Mouse (Mus musculus) layer of hippocampus, adult 9-11 months (tissue): ENCODE results near the gene Gucy1b2.

Experiments used
- DNase-seq: peaks from one replicate; pipeline ENCODE4 v3.0.0; 2022

Gucy1b2 gene

GRCm38 (mm10) chr14:62361263-62361980, 94.7 kb downstream of the Gucy1b2 start:
- DNase-seq, result no peak

GRCm38 (mm10) chr14:62355201-62355600, 100.9 kb downstream of the Gucy1b2 start:
- DNase-seq, result no peak

GRCm38 (mm10) chr14:62353793-62354192, 102.3 kb downstream of the Gucy1b2 start:
- DNase-seq, result no peak

GRCm38 (mm10) chr14:62353372-62353771, 102.7 kb downstream of the Gucy1b2 start:
- no peak for DNase-seq

GRCm38 (mm10) chr14:62350890-62351289, 105.2 kb downstream of the Gucy1b2 start:
- DNase-seq, result no peak

- DNase-seq, result no peak
These were observed 105.9 kb downstream of the Gucy1b2 start for GRCm38 (mm10) chr14:62350186-62350585.

- no peak for DNase-seq
These were observed 106.3 kb downstream of the Gucy1b2 start for GRCm38 (mm10) chr14:62349786-62350185.

GRCm38 (mm10) chr14:62347103-62347502, 109.0 kb downstream of the Gucy1b2 start:
- DNase-seq, result no peak

- no peak for DNase-seq
These were observed 109.5 kb downstream of the Gucy1b2 start for GRCm38 (mm10) chr14:62346570-62346969.
